Mouse (Mus musculus) heart, embryonic 13.5 days (tissue): ENCODE results near the gene Ecm2. TPM values are rescaled to one million over a fixed set of nuclear protein-coding genes. Genes with fewer than 3 reads are reported as not detected.

Source experiments
- ATAC-seq: fragments of 200-750 bp; cut with Nextera tagmentation; 2 replicates; pipeline ENCODE4 v1.8.0; 2017; ENCODE audit warnings: moderate TSS enrichment; ENCODE audit not compliant: insufficient number of reproducible peaks, low FRiP score, low TSS enrichment; ENCODE audit errors: extremely low read depth
- H3K27ac ChIP-seq: fragments of 300-500 bp; sonication (generic); replicated peaks from 2 replicates; pipeline ENCODE4 v1.5.1; 2015; ENCODE audit warnings: moderate library complexity, mild to moderate bottlenecking, inconsistent platforms
- H3K27me3 ChIP-seq: fragments of 300-500 bp; sonication (generic); replicated peaks from 2 replicates; pipeline ENCODE4 v1.6.1; 2015; ENCODE audit warnings: mild to moderate bottlenecking, inconsistent platforms
- H3K36me3 ChIP-seq: fragments of 300-500 bp; sonication (generic); 2 replicates; pipeline ENCODE4 v1.6.1; 2015; ENCODE audit warnings: mild to moderate bottlenecking, inconsistent platforms
- H3K4me1 ChIP-seq: fragments of 300-500 bp; sonication (generic); 2 replicates; pipeline ENCODE4 v1.6.1; 2015; ENCODE audit warnings: inconsistent platforms
- H3K4me2 ChIP-seq: fragments of 300-500 bp; sonication (generic); 2 replicates; pipeline ENCODE4 v1.6.1; 2015; ENCODE audit warnings: inconsistent platforms, mild to moderate bottlenecking, moderate library complexity
- H3K4me3 ChIP-seq: fragments of 300-500 bp; sonication (generic); 2 replicates; pipeline ENCODE4 v1.5.1; 2015; ENCODE audit warnings: moderate library complexity, mild to moderate bottlenecking, inconsistent platforms
- H3K9ac ChIP-seq: fragments of 300-500 bp; sonication (generic); 2 replicates; pipeline ENCODE4 v1.6.1; 2015; ENCODE audit warnings: inconsistent platforms, mild to moderate bottlenecking, moderate library complexity
- H3K9me3 ChIP-seq: fragments of 300-500 bp; sonication (generic); 2 replicates; pipeline ENCODE4 v1.6.1; 2016; ENCODE audit warnings: inconsistent platforms
- WGBS: fragments of 180-500 bp; shearing (Covaris S2); methylation state at CpG from one replicate; pipeline ENCODE4 v1.1.7; 2015; ENCODE audit warnings: mixed read lengths; 5-methylcytosine and 5-hydroxymethylcytosine counted together
- polyA plus RNA-seq: library from polyadenylated mRNA; unstranded; fragments of >200 nt; fragmentation: Nextera tagmentation; extraction: Ambion mirVana; gene quantifications from 2 replicates; pipeline ENCODE4 v1.2.1, GENCODE M21; 2015

Ecm2 gene
- polyA plus RNA-seq, 1 experiment from 2014 or later, result 3.2 TPM

DNA sequence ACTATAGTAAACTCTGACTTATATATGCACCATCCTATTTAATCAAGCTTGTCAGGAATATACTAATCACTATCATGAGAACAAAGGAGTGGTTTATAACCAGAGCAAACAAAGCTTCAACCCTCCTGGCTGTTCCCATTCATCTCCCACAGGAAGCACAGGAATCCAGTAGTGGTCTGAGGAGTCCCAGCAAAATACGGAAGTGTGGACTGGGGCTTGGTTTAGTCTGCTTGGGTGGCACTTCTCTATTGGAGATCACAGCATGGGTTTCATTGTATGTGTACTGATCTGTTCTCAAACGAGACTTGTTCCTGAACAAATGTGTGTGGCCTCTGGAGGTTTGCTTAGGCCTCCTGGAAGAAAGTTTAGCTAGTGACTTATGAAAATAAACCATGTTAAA is 14.2 kb downstream of the Ecm2 start:
- Histone ChIP-seq H3K9me3 (no peaks in the 10 kb centered on the region), H3K9ac (no peak overlapping the region), H3K27ac (no peak overlapping the region), H3K36me3 (no peaks in the 10 kb centered on the region), H3K4me1 (peaks cover 10% of the 10 kb centered on the region; the same call in 1 of the 2 replicates), H3K4me2 (no peak overlapping the region), H3K27me3 (no peaks in the 10 kb centered on the region), H3K4me3 (no peak overlapping the region)
- no peak for ATAC-seq
- WGBS, result 44% methylated on average over 2 of the region's 2 CpGs

- WGBS, result 80% methylated on average over 2 of the region's 2 CpGs
- Histone ChIP-seq H3K27me3 (no peaks in the 10 kb centered on the region), H3K27ac (no peak overlapping the region), H3K4me3 (no peak overlapping the region), H3K9ac (no peak overlapping the region), H3K4me1 (no peaks in the 10 kb centered on the region), H3K9me3 (no peaks in the 10 kb centered on the region), H3K4me2 (no peak overlapping the region), H3K36me3 (no peaks in the 10 kb centered on the region)
- ATAC-seq, result no peak
Measured at GRCm38 (mm10) chr13:49526235-49526634, 21.6 kb downstream of the Ecm2 start.

DNA sequence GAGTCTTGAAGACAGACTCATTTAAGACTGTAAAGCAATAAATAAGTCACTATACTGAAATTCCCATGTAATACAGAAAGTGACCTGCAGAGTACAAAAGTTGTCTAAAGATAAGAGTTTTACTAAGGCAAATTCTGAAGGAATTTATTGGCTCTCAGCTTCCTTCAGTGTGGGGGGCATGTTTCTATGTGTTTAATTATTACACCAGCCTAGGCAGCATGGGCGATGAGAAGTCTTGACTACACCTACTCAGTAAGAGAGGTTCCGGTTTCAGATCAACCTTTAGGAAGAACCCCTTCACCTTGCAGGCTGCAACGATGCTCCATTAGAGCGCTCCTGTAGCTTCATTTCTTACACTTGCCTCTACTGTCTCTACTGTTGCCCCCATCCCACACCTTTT is 26.0 kb downstream of the Ecm2 start:
- no peak for ATAC-seq
- 95% methylated on average over 4 of the region's 4 CpGs for whole genome bisulfite sequencing
- H3K4me1 ChIP-seq, result peaks cover 4% of the 10 kb centered on the region
- no peaks in the 10 kb centered on the region for H3K27me3 ChIP-seq
- no peaks in the 10 kb centered on the region for H3K36me3 ChIP-seq
- H3K4me3 ChIP-seq, result no peak overlapping the region
- no peak overlapping the region for H3K27ac ChIP-seq
- no peaks in the 10 kb centered on the region for H3K9me3 ChIP-seq
- H3K9ac ChIP-seq, result no peak overlapping the region
- no peak overlapping the region for H3K4me2 ChIP-seq

GRCm38 (mm10) chr13:49536946-49537345 is 32.3 kb downstream of the Ecm2 start:
- ATAC-seq, result no peak
- WGBS, result 98% methylated on average over 1 of the region's 1 CpGs
- peaks cover 4% of the 10 kb centered on the region for H3K4me1 ChIP-seq

GRCm38 (mm10) chr13:49538693-49539092 is 34.1 kb downstream of the Ecm2 start:
- Histone ChIP-seq H3K9ac (no peak overlapping the region), H3K4me3 (no peak overlapping the region), H3K4me2 (no peak overlapping the region), H3K9me3 (no peaks in the 10 kb centered on the region), H3K27me3 (no peaks in the 10 kb centered on the region), H3K27ac (no peak overlapping the region), H3K36me3 (no peaks in the 10 kb centered on the region), H3K4me1 (peaks cover 3% of the 10 kb centered on the region; the same call in 1 of the 2 replicates)
- no peak for ATAC-seq
- WGBS, result 82% methylated on average over 1 of the region's 1 CpGs

More at GRCm38 (mm10) chr13:49536946-49537345, 32.3 kb downstream of the Ecm2 start:
- Histone ChIP-seq H3K27ac (no peak overlapping the region), H3K4me2 (no peak overlapping the region), H3K4me3 (no peak overlapping the region), H3K9me3 (no peaks in the 10 kb centered on the region), H3K9ac (no peak overlapping the region), H3K27me3 (no peaks in the 10 kb centered on the region), H3K36me3 (no peaks in the 10 kb centered on the region)

DNA sequence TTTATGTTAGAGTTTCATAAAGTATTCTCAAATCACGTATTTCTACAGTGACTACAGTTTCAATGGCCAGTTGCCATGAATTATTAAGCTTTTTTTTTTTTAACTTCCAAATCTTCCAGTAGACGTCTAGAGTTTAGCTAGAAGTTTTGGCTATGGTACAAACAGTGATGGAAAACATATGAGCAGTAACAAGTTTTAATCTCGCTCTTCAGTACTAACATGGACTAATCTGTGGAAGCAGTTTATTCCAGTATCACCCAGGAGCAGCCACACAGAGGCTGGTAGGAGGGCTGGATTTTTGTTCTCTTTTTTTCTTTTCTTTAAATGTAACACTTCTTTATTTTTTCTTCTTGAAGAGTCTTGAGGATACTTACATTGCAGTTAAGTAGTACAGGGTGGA is 39.7 kb downstream of the Ecm2 start, which contains the start of gene Aspn:
Aspn (plus strand) TSS at position 165 of the 400 bp plus-strand sequence.
- H3K27ac ChIP-seq, result peak within 1 kb of the TSS; percentile 72
- no peak for ATAC-seq
- H3K9ac ChIP-seq, result no peak within 1 kb of the TSS
- 50% methylated on average over 3 of the region's 3 CpGs for WGBS
- H3K4me3 ChIP-seq, result no peak within 1 kb of the TSS
- no peaks in the 10 kb centered on the region for H3K27me3 ChIP-seq
- no peaks in the 10 kb centered on the region for H3K9me3 ChIP-seq
- H3K36me3 ChIP-seq, result no peaks in the 10 kb centered on the region
- H3K4me1 ChIP-seq, result peaks cover 16% of the 10 kb centered on the region
- H3K4me2 ChIP-seq, result no peak within 1 kb of the TSS

DNA sequence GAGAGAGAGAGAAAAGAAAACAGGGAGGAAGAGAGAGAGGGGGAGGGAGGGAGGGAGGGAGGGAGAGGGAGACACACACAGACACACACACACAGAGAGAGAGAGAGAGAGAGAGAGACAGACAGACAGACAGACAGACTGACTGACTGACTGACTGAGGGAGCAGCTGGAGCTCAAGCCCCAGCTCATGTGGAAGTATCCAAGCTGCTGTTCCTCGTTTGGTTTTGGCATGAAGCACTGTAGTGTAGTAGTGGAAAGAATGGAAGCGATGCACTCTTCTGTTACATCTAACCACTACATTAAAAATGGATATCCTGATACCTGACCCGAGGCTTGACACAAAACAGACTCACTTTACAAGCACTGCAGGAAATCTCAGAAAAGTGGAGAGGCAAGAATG is 41.0 kb downstream of the Ecm2 start:
- H3K9me3 ChIP-seq, result no peaks in the 10 kb centered on the region
- peak overlapping the region; percentile 72 for H3K27ac ChIP-seq
- H3K27me3 ChIP-seq, result no peaks in the 10 kb centered on the region
- ATAC-seq, result peak; percentile 25; the same call in 1 of the 2 replicates
- 29% methylated on average over 3 of the region's 3 CpGs for WGBS
- peak overlapping the region; percentile 9; the same call in 1 of the 2 replicates for H3K4me2 ChIP-seq
- 0 out of 2 replicates have a peak overlapping the region, but pooled peaks have one; percentile 54 for H3K9ac ChIP-seq
- H3K36me3 ChIP-seq, result no peaks in the 10 kb centered on the region
- H3K4me1 ChIP-seq, result peaks cover 16% of the 10 kb centered on the region
- H3K4me3 ChIP-seq, result no peak overlapping the region

GRCm38 (mm10) chr13:49546517-49546916 is 41.9 kb downstream of the Ecm2 start:
- Histone ChIP-seq H3K4me2 (no peak overlapping the region), H3K4me1 (peaks cover 16% of the 10 kb centered on the region), H3K27ac (peak overlapping the region; percentile 72), H3K36me3 (no peaks in the 10 kb centered on the region), H3K9ac (no peak overlapping the region), H3K4me3 (no peak overlapping the region), H3K27me3 (no peaks in the 10 kb centered on the region), H3K9me3 (no peaks in the 10 kb centered on the region)
- no peak for ATAC-seq
- 83% methylated on average over 1 of the region's 1 CpGs for WGBS

DNA sequence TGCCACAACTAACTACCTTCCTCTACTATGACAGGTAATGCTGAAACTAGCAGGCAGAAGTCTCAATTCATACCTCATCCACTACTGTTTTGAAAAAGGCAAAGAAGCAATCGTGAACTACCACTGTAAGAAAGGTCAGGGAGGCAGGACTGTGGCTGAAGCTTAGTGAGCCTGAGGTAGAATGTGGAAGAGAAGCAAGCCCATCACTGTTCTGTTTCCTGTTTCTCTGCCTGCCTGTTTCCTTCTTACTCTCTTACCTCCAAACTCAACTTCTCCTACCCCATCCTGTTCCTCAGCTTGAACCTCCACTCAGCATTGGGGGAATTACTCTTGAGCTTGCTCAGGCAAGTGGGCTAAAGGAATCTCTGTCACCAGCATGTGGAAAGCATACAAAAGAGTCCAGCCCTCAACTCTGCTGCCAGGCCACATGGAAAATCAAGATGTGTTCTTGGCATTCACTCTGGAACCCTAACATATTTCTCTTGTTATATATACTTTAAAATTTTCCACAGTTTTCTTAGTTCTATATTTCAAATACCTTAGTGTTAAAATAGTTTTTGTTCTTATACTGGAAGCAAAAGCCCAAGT is 43.0 kb downstream of the Ecm2 start:
- Histone ChIP-seq H3K9ac (no peak overlapping the region), H3K4me3 (no peak overlapping the region), H3K4me1 (peaks cover 15% of the 10 kb centered on the region), H3K36me3 (no peaks in the 10 kb centered on the region), H3K27me3 (no peaks in the 10 kb centered on the region), H3K27ac (no peak overlapping the region), H3K4me2 (no peak overlapping the region), H3K9me3 (no peaks in the 10 kb centered on the region)
- no peak for ATAC-seq
- 71% methylated on average over 1 of the region's 1 CpGs for WGBS

- Histone ChIP-seq H3K4me1 (peaks cover 11% of the 10 kb centered on the region), H3K9ac (no peak overlapping the region), H3K36me3 (no peaks in the 10 kb centered on the region), H3K4me2 (no peak overlapping the region), H3K27ac (no peak overlapping the region), H3K27me3 (no peaks in the 10 kb centered on the region), H3K4me3 (no peak overlapping the region), H3K9me3 (no peaks in the 10 kb centered on the region)
- no peak for ATAC-seq
- 94% methylated on average over 3 of the region's 3 CpGs for WGBS
Measured at GRCm38 (mm10) chr13:49549616-49550015, 45.0 kb downstream of the Ecm2 start.

DNA sequence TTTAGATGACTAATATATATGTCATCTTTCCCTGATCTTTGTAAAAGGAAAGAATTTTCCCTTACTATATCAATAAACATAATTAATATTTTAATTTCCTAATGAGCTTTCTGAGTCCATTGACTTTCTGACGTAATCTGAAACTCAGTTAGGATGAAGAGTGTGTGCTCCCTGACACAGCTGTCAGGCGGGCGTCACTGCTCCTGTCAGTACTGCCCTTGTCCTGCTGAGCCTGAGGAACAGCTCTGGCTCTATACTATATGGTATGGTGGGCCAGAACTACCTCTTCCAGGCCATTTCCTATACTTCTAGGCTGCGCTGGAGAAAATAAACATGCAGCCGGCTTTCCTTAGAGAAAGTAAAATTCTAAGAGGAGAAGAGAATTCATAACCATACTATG is 49.9 kb downstream of the Ecm2 start:
- ATAC-seq, result no peak
- H3K4me2 ChIP-seq, result no peak overlapping the region

DNA sequence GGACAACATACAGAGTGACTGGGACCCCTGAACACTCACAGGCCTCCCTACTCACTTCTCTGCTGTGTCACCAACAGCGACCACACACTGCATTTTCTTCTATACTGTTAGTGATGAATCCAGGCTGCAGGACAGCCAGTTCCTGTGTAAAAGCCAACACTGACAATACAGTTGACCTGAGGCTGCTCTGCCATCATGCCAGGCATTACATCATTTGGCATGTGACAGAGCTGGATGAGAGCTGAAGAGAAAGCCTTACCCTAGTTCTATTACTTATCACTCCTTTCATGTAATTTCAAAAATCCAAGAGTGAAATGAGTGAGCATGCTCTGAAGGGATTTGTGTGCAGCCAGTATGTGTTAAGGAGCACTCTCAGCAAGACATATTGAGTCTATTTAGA is 51.6 kb downstream of the Ecm2 start:
- no peaks in the 10 kb centered on the region for H3K36me3 ChIP-seq
- no peak overlapping the region for H3K4me3 ChIP-seq
- 81% methylated on average over 1 of the region's 1 CpGs for WGBS
- no peaks in the 10 kb centered on the region for H3K27me3 ChIP-seq
- H3K4me1 ChIP-seq, result no peaks in the 10 kb centered on the region
- no peak for ATAC-seq
- no peaks in the 10 kb centered on the region for H3K9me3 ChIP-seq
- no peak overlapping the region for H3K27ac ChIP-seq
- no peak overlapping the region for H3K4me2 ChIP-seq
- no peak overlapping the region for H3K9ac ChIP-seq

More for the DNA sequence above, 49.9 kb downstream of the Ecm2 start:
- Histone ChIP-seq H3K4me1 (no peaks in the 10 kb centered on the region), H3K27ac (no peak overlapping the region), H3K36me3 (no peaks in the 10 kb centered on the region), H3K9ac (no peak overlapping the region), H3K27me3 (no peaks in the 10 kb centered on the region), H3K9me3 (no peaks in the 10 kb centered on the region), H3K4me3 (no peak overlapping the region)
- 71% methylated on average over 5 of the region's 5 CpGs for WGBS
